Mouse (Mus musculus) embryonic facial prominence, embryonic 12.5 days (tissue): ENCODE measurements at regions not wholly inside any gene's neighbourhood (a gene's known extent, or its start where the extent isn't known, plus 50 kb on each side); places are given as distances from the start of the nearest gene placed in this dataset.

ENCODE experiments used
- ATAC-seq: fragments of 200-750 bp; cut with Nextera tagmentation; 2 replicates; pipeline ENCODE4 v1.8.0; 2017; ENCODE audit not compliant: insufficient number of reproducible peaks, insufficient read depth, low FRiP score, low TSS enrichment
- H3K27ac ChIP-seq: fragments of 300-500 bp; sonication (generic); 2 replicates; pipeline ENCODE4 v1.5.1; 2016; ENCODE audit warnings: mild to moderate bottlenecking
- H3K27me3 ChIP-seq: fragments of 300-500 bp; sonication (generic); 2 replicates; pipeline ENCODE4 v1.6.1; 2016; ENCODE audit warnings: mild to moderate bottlenecking, moderate library complexity
- H3K36me3 ChIP-seq: fragments of 300-500 bp; sonication (generic); 2 replicates; pipeline ENCODE4 v1.6.1; 2016; ENCODE audit warnings: mild to moderate bottlenecking
- H3K4me1 ChIP-seq: fragments of 300-500 bp; sonication (generic); 2 replicates; pipeline ENCODE4 v1.6.1; 2016
- H3K4me2 ChIP-seq: fragments of 300-500 bp; sonication (generic); replicated peaks from 2 replicates; pipeline ENCODE4 v1.6.1; 2016; ENCODE audit warnings: mild to moderate bottlenecking, moderate library complexity
- H3K4me3 ChIP-seq: fragments of 300-500 bp; sonication (generic); 2 replicates; pipeline ENCODE4 v1.5.1; 2016; ENCODE audit warnings: mild to moderate bottlenecking
- H3K9ac ChIP-seq: fragments of 300-500 bp; sonication (generic); 2 replicates; pipeline ENCODE4 v1.6.1; 2016; ENCODE audit warnings: mild to moderate bottlenecking, moderate library complexity
- H3K9me3 ChIP-seq: fragments of 300-500 bp; sonication (generic); 2 replicates; pipeline ENCODE4 v1.6.1; 2016; ENCODE audit warnings: mild to moderate bottlenecking, moderate library complexity
- WGBS: fragments of 180-500 bp; shearing (Covaris S2); methylation state at CpG from one replicate; pipeline ENCODE4 v1.1.7; 2016; 5-methylcytosine and 5-hydroxymethylcytosine counted together

DNA sequence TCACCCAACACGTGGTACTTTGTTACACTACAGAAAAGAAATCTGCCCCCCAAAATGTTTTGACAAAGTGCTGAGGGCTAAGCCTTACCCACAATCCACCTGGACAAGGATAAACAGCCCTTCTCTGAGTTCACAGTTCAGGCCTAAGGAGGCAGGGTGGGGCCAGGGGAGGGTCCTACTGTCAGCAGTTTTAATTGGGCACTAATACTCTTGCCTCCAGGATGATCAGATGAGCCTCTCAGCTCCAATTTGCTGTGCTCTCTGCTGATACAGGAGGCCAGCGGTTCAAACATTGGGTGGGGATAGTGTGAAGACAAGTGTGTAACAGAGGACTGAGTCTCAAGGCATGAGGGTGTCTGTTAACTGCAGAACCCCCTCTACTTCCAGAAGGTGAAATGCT lies 146.6 kb downstream of the Kit start:
- Histone ChIP-seq H3K9me3 (no peaks in the 10 kb centered on the region), H3K4me3 (no peak overlapping the region), H3K9ac (no peak overlapping the region), H3K36me3 (no peaks in the 10 kb centered on the region), H3K4me1 (no peaks in the 10 kb centered on the region), H3K27me3 (no peaks in the 10 kb centered on the region), H3K4me2 (no peak overlapping the region), H3K27ac (no peak overlapping the region)
- no peak for ATAC-seq
- WGBS: 75% methylated on average over 2 of the region's 2 CpGs

DNA sequence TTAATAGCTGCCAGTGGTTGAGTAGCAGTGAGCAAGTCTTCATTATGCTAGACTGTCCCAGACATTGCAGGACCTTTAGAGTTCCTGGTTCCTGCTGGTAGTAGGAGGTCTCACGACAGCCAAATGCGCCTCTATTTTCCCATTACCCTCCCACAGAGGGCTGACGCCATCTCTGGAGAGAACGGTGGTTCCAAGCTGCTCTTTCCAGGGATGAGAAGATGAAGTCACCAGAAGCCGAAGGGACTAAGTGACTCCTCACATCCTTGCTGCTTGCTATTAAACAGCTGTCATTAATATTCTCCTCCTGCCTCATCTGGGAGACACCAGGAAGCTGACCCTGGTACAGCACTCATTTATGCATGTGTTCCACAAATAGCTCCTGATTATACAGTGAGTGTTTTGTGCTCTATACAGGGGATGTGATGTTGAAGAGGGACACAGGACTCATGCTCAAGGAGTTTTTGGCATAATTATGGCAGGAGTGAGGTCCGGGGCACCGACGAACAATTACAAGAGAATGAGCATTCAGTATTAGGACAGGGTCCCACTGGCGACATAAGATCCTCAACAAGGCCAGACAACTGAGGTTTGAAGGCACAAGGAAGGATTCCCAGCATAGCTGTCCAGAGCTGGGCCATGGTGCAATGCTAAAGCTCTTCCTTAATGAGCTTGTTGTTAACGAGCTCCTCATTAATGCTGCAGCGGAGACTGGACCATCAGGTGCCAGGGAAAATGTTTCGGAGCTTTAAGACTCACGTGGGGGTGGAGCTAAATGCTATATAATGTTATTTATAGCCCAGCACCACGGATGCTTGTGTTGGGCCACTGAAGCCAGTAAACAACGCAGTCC lies 145.6 kb downstream of the Kit start:
- no peak for ATAC-seq
- H3K4me1 ChIP-seq: no peaks in the 10 kb centered on the region
- H3K36me3 ChIP-seq: no peaks in the 10 kb centered on the region
- no peaks in the 10 kb centered on the region for H3K9me3 ChIP-seq
- no peak overlapping the region for H3K4me3 ChIP-seq
- no peak overlapping the region for H3K4me2 ChIP-seq
- no peaks in the 10 kb centered on the region for H3K27me3 ChIP-seq
- WGBS: 75% methylated on average over 15 of the region's 15 CpGs
- H3K27ac ChIP-seq: no peak overlapping the region
- no peak overlapping the region for H3K9ac ChIP-seq

DNA sequence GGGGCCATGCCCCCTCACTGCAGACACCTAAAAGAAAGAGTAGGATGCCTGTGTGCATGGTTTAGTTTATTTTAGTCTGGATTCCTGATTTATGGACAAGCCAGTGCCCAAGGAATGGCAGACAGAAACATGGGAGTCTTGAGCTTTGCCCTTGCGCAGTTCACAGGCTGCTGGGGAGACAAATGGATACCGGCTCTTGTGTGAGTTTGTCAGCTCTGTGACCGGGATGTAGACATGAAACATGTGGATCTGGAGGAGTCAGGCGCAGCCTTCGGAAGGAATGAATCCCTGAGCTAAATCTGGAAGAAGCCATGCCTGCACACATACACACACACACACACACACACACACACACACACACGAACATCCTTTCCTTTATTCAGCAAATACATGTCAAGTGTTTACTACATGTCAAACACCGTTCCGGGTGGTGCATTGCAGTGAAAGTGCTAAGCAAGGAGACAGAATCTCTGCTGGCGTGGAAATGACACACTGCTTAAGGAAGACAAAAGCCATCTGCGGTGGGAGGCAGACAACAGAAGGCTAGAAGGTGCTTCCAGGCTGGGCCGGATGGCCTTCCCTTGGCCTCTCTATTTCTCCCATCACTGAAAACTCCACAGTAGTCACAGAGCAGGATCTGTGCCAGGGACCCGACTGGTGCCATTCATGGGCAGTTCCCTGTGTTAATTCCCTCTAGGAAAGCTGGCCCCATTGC lies 144.0 kb downstream of the Kit start:
- H3K9me3 ChIP-seq: no peaks in the 10 kb centered on the region
- no peaks in the 10 kb centered on the region for H3K27me3 ChIP-seq
- 80% methylated on average over 12 of the region's 12 CpGs for WGBS
- H3K4me1 ChIP-seq: no peaks in the 10 kb centered on the region
- H3K4me2 ChIP-seq: no peak overlapping the region
- no peak for ATAC-seq
- no peaks in the 10 kb centered on the region for H3K36me3 ChIP-seq
- H3K4me3 ChIP-seq: no peak overlapping the region
- no peak overlapping the region for H3K9ac ChIP-seq
- H3K27ac ChIP-seq: no peak overlapping the region
